Mouse (Mus musculus) left cerebral cortex, postnatal 36 days (tissue): ENCODE measurements around the gene St6galnac1. TPM values are rescaled to one million over a fixed set of nuclear protein-coding genes. Genes with fewer than 3 reads are reported as not detected.
A peak's percentile ranks its signal among the peaks of the same experiment; 100 is the strongest.
"Not testable (repeated sequence)": the region's sequence is repeated elsewhere in the genome, so short reads cannot be mapped to it uniquely, and the experiment has no call there.

ENCODE experiments used
- DNase-seq, 2 experiments: peaks; one replicate each; pipeline ENCODE4 v3.0.0; 2021 to 2022; ENCODE audit warnings: low spot score in 2 of 2, mixed read lengths in 1 of 2
- intact Hi-C: fragments of 180-260 bp; cut with DNase I; formaldehyde crosslinking; loops from one replicate; pipeline ENCODE4 v1.15.1; 2025
- total RNA-seq, 2 experiments: library from RNA; stranded (reverse); gene quantifications; 2 replicates each; pipeline ENCODE4 v1.2.3; 2021

St6galnac1 gene
- not detected for total RNA-seq

- intact Hi-C loops, result loop anchor here (2.0 kb wide), 1 partner anchor 27 kb away; no protein-coding TSS in a partner anchor
- no peak for DNase-seq
Measured at GRCm38 (mm10) chr11:116775407-116775806, at the start of gene St6galnac1. Gene St6galnac1 (minus strand): TSS chr11:116775507.

GRCm38 (mm10) chr11:116823885-116824284 is 48.6 kb upstream of the St6galnac1 start:
- intact Hi-C loops, result not testable (repeated sequence)
- peak in 1 of 2 experiments; percentile 43 for DNase-seq

- intact Hi-C loops, result no loop called here
- DNase-seq, result no peak
Measured at GRCm38 (mm10) chr11:116823255-116823654, 47.9 kb upstream of the St6galnac1 start.

GRCm38 (mm10) chr11:116822626-116823025 is 47.3 kb upstream of the St6galnac1 start:
- intact Hi-C loops, result no loop called here
- peak; percentile 23 to 45 for DNase-seq

GRCm38 (mm10) chr11:116822215-116822614 is 46.9 kb upstream of the St6galnac1 start:
- intact Hi-C loops, result no loop called here
- no peak for DNase-seq

GRCm38 (mm10) chr11:116821057-116821940 is 46.0 kb upstream of the St6galnac1 start:
- DNase-seq, result no peak
- intact Hi-C loops, result no loop called here

GRCm38 (mm10) chr11:116819932-116820593 is 44.8 kb upstream of the St6galnac1 start:
- intact Hi-C loops, result no loop called here
- DNase-seq, result no peak

GRCm38 (mm10) chr11:116818722-116819121 is 43.4 kb upstream of the St6galnac1 start:
- intact Hi-C loops, result no loop called here
- DNase-seq, result no peak

- intact Hi-C loops, result no loop called here
- DNase-seq, result no peak
Measured at GRCm38 (mm10) chr11:116817567-116817966, 42.3 kb upstream of the St6galnac1 start.

GRCm38 (mm10) chr11:116816769-116817168 is 41.5 kb upstream of the St6galnac1 start:
- intact Hi-C loops, result no loop called here
- DNase-seq, result no peak

- intact Hi-C loops, result no loop called here
- DNase-seq, result no peak
Measured at GRCm38 (mm10) chr11:116814884-116815415, 39.6 kb upstream of the St6galnac1 start.

GRCm38 (mm10) chr11:116814076-116814883 is 39.0 kb upstream of the St6galnac1 start:
- intact Hi-C loops, result no loop called here

GRCm38 (mm10) chr11:116813610-116814009 is 38.3 kb upstream of the St6galnac1 start:
- DNase-seq, result no peak
- intact Hi-C loops, result no loop called here

More at GRCm38 (mm10) chr11:116814076-116814883, 39.0 kb upstream of the St6galnac1 start:
- no peak for DNase-seq

GRCm38 (mm10) chr11:116812793-116813529 is 37.7 kb upstream of the St6galnac1 start:
- intact Hi-C loops, result no loop called here
- no peak for DNase-seq

GRCm38 (mm10) chr11:116810983-116811901 is 35.9 kb upstream of the St6galnac1 start:
- intact Hi-C loops, result no loop called here
- peak; percentile 79 to 84 for DNase-seq

GRCm38 (mm10) chr11:116810528-116810927 is 35.2 kb upstream of the St6galnac1 start:
- intact Hi-C loops, result no loop called here
- DNase-seq, result no peak

GRCm38 (mm10) chr11:116809520-116809919 is 34.2 kb upstream of the St6galnac1 start:
- DNase-seq, result no peak
- intact Hi-C loops, result loop anchor here (2.0 kb wide), 1 partner anchor 139 kb away; no protein-coding TSS in a partner anchor
